Mouse (Mus musculus) olfactory bulb, adult 2 months (tissue): ENCODE measurements around the gene Map4.

Experiments
- CTCF ChIP-seq: fragments of 200-500 bp; IDR thresholded peaks from 2 replicates; pipeline ENCODE4 v1.5.1; 2012; ENCODE audit warnings: low read depth, mild to moderate bottlenecking, low read length, moderate library complexity; ENCODE audit not compliant: insufficient read depth
- POLR2A ChIP-seq: fragments of 200-500 bp; IDR thresholded peaks from 2 replicates; pipeline ENCODE4 v1.6.1; 2012; ENCODE audit warnings: mild to moderate bottlenecking, low read depth, low read length, moderate library complexity; ENCODE audit not compliant: insufficient read depth

DNA sequence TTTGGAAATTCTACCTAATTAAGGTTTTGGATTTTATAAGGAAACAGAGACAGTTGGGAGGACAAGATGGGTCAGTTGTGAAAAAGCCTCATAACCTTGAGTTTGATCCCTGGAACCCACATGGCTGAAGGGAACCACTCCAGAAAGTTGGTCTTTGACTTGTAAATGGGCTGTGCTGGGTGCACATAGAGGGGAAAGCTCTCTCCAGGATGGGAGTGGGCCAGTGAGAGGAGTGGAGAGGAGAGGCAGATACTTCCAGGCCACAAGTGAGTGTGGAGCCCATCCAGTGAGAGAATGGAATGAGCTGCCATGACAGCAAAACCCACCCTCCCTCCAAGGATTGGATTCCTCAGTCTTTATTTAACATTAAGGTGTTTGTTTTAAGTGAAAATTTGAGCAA, 119.9 kb downstream of the Map4 start:
- TF ChIP-seq CTCF (no peak), POLR2A (no peak)
